Mouse (Mus musculus) inflammation-experienced regulatory T-cells, adult 6 months (primary cell): ENCODE results near the gene Rab13. TPM values are rescaled to one million over a fixed set of nuclear protein-coding genes. Genes with fewer than 3 reads are reported as not detected.
"Not testable (repeated sequence)": the region's sequence is repeated elsewhere in the genome, so short reads cannot be mapped to it uniquely, and the experiment has no call there.

Source experiments
- ATAC-seq: one replicate; pipeline ENCODE4 v1.8.0; 2017
- polyA plus RNA-seq, 3 experiments: library from polyadenylated mRNA; unstranded; fragments of 100-300 nt; shearing (Covaris generic); gene quantifications; one replicate each; pipeline ENCODE4 v1.2.1; 2017

The Rab13 gene
- polyA plus RNA-seq, 3 experiments from 2014 or later = 0.58 to 0.94 TPM; not detected in 1

- peak; percentile 23 for ATAC-seq
Measured at GRCm38 (mm10) chr3:90231075-90231474, 17.6 kb downstream of the Rab13 start.

- ATAC-seq = peak; percentile 98
Measured at GRCm38 (mm10) chr3:90231507-90232333, 18.2 kb downstream of the Rab13 start, which contains the start of gene Jtb. Gene Jtb (plus strand): TSS chr3:90231597.

- no peak for ATAC-seq
Measured at GRCm38 (mm10) chr3:90241251-90241650, 27.8 kb downstream of the Rab13 start.

- no peak for ATAC-seq
Measured at GRCm38 (mm10) chr3:90241669-90242358, 28.3 kb downstream of the Rab13 start.

DNA sequence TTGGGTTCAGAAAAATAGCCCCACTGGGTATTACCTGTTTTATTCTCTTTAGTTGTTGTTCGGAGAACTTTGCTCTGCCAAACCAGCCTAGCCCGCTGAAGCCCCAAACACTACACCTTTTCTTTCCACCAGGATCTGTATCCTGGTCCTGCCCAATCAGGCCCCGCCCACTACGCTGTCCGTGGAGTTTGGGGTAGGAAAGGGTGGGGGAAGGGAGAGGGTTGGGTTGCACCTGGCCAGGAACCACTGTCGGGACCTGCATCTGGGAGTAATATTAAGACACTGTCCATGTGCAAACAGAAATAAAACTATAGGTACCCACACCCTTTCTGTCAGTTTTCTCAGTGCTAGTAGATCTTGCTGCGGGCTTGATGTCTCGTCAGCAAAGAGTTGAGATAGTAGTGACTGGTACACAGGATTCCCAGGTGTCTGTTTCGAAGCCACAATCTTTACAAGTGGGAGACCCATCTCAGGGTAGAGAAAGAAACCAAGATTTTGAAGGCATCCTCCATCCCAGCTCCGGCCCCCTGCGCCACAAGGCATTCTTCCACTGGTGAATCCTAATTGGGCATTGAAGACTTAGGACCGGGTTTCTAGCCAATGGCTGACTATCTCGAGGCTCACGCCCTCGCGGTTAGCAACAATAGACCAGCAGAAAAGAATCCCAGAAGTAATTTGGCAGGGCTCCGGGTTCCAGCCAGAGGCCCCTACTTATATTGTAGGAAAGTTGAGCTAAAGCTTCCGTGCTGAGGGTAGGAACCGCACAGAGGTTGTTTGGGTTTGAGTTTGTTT, 29.7 kb downstream of the Rab13 start, which contains the start of gene Creb3l4:
Gene Creb3l4, minus strand, starts transcription at position 529 of the 792 bp plus-strand sequence.
- ATAC-seq = no peak

- ATAC-seq = peak; percentile 43
Measured at GRCm38 (mm10) chr3:90245406-90245805, 31.9 kb downstream of the Rab13 start.

GRCm38 (mm10) chr3:90247630-90247959, 34.1 kb downstream of the Rab13 start:
- ATAC-seq = peak; percentile 24

GRCm38 (mm10) chr3:90247960-90248745, 34.7 kb downstream of the Rab13 start, which contains the start of gene Slc39a1:
Gene Slc39a1 (plus strand): TSS chr3:90248172.
- peak; percentile 97 for ATAC-seq

- no peak for ATAC-seq
Measured at GRCm38 (mm10) chr3:90248746-90249100, 35.2 kb downstream of the Rab13 start.

DNA sequence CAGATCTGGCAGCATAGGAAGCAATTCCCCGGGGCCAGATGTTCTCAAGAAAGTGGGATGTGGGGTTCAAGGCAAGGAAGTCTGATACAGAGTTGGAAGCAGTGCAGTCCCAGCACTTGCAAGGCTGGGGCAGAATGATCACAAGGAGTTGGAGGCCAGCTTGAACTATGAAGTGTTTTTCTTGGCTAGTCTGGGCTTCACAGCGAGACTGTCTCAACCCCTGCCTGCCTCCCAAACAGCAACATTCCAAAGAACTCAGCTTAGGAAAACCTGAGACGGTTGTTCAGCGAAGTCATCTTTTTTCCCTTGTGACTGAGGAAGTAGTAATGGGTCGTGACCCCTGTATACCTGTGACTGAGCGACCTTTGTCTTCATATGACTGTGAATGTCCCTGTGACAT, 37.3 kb downstream of the Rab13 start:
- ATAC-seq = no peak

GRCm38 (mm10) chr3:90251731-90252226, 38.3 kb downstream of the Rab13 start:
- not testable (repeated sequence) for ATAC-seq

GRCm38 (mm10) chr3:90252659-90253058, 39.2 kb downstream of the Rab13 start:
- not testable (repeated sequence) for ATAC-seq

DNA sequence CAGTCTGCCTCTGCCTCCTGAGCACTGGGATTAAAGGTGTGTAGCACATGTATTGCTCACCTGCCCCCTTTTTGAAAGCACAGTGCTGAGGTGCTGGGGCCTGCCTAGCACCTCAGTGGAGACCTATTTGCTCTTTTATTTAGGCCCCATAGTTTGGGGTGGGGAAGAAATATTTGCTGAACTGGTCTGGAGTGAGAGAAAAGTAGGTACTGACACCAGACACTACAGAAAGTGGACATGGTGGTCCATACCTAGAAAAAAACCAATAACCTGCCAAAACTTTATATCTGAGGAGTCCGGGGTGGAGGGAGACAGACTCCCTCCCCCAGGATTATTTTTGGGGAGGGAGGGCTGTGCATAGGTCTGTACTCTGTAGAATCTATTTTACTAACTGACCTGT, 39.7 kb downstream of the Rab13 start:
- ATAC-seq = not testable (repeated sequence)

DNA sequence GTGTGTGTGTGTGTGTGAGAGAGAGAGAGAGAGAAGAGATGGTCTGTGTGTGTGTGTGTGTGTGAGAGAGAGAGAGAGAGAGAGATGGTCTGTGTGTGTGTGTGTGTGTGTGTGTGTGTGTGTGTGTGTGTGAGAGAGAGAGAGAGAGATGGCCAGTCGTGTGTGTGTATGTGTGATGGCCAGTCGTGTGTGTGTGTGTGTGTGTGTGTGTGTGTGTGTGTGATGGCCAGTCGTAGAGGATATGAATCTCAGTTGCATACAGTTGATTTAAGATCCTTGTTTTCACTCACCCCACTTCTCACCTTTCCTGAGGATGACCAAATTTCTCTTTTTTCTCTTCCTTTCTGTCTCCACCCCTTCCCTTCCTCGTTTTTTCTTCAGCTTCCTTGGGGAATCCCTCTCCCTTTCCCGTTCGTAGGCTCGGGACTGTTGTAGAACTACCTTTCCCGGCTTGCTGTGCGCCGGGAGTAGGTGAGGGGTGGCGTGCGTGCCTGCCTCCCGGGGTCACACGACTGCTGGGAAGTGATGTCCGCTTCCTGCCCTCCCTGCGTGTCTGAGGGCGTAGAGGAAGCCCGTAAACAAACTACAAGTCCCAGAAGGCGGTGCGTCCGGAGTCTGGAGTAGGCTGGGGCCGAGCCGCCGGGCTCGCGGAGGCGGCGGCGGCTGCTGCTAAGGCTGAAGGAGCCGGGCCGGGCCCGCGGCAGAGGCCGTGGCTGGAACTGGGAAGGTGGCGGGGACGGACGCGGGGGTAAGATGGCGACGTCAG, 40.3 kb downstream of the Rab13 start, which contains the start of gene Crtc2:
Gene Crtc2, plus strand, starts transcription at position 511 of the 766 bp plus-strand sequence.
- peak; percentile 99 for ATAC-seq

DNA sequence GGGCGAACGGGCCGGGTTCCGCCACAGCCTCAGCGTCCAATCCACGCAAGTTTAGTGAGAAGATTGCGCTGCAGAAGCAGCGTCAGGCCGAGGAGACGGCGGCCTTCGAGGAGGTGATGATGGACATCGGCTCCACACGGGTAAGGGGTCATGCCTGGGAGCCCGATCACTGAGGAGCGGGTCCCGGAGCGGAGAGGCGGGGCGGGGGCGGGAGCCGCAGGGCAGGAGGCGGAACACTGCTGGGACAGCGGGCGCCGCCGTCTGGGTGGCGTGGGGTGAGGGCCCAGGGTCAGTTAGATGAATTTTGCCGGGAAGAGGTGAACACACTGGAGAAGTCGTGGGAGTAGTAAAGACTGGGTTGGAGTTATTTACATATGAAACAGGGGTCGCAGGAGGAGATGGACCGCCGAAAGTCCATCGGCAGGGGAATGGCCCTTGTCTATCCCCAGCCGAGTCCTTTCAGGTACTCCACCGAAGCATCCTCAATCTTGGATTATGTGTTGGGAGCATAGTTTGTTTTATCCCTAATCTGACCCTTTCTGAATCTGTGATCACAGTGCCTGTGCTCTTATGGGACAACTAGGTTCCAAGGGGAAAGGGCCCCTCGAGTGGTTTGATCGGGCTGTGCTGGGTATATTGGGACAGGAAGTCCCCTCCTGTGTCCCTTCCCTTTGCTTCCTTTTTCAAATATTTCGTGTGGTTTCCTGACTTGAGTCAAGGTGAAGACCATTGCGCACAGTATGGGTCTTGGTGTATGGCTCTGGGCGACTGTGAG, 41.1 kb downstream of the Rab13 start:
- peak; percentile 21 for ATAC-seq

DNA sequence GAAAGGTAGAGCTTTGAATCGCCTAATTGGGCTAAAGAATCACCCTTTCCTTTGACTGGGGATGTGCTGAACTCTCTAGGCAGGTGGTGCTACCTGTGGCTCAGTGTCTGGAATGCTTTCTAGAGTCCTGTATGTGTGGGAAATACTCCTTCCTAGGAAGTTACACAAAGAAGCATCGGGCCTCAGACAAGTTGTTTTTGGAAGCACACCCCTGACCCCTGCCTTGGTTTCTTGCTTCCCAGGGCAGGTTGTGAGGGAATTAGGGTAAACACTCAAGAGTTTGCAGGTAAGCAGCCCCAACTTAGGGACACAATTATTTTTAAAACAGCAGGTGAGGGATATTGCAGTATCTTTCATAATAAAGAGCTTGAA, 41.7 kb downstream of the Rab13 start:
- ATAC-seq = no peak

DNA sequence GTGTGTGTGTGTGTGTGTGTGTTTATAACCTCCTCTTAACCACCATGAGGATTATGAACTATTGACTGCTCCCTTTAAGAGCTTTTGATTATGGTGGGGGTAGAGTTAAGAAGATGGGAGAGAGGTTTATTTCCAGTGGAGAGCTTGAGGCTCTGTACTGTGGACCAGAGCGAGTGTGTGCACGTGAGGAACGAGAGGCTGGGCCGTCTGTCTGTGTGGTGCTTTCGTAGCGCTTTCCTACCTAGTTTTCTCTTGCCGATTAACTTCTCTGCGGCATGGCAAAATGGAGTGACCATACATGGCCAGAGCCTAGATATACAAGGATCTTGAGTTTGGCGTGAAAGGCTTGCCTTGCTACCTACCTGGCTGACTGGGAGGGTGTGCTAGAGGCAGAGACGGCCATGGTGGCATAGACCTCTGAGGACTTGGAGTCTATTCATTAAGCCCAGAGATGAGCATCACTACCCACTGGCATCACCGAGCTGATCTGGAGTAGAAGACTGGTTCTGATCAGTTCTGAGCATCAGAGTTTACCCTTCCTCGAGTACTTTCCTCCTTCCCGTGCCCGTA, 42.4 kb downstream of the Rab13 start:
- ATAC-seq = no peak

DNA sequence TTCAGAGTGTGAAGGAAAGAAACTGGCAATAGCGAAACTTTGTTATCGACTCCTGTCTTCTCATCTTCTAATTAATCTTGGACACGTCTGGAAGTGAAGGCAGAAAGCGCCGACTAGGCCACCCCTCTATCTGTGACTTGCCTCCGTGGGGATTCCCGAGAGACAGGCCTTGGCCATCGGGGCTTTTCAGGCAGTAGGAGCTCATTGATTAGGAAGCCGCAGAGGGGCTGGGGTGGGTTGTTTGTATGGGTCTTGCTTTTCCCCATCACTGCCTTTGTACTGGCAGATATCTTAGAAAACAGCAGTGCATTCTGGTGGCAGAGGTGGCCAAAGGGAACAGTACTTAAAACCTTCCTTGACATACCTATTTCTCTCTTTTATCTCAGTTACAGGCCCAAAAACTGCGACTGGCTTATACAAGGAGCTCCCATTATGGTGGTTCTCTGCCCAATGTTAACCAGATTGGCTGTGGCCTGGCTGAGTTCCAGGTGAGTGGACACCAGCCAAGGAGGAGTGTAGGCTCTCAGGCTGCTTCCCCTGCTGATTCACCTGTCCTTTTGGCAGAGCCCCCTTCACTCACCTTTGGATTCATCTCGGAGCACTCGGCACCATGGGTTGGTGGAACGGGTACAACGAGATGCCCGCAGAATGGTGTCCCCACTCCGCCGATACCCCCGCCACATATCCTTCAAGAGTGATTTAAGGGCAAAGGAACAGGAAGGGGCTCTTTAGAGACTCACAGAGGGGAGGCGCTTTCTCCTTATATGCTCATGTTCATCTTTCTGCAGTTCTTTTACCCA, 43.4 kb downstream of the Rab13 start:
- no peak for ATAC-seq

- no peak for ATAC-seq
Measured at GRCm38 (mm10) chr3:90258521-90258920, 45.0 kb downstream of the Rab13 start.
